Mouse (Mus musculus): ENCODE measurements around the gene Pecam1. TPM values are rescaled to one million over a fixed set of nuclear protein-coding genes. Genes with fewer than 3 reads are reported as not detected.
A peak's percentile ranks its signal among the peaks of the same experiment; 100 is the strongest.

Gene Pecam1
- polyA plus RNA-seq, 1 experiment from 2014 or later = 14.8 TPM

DNA sequence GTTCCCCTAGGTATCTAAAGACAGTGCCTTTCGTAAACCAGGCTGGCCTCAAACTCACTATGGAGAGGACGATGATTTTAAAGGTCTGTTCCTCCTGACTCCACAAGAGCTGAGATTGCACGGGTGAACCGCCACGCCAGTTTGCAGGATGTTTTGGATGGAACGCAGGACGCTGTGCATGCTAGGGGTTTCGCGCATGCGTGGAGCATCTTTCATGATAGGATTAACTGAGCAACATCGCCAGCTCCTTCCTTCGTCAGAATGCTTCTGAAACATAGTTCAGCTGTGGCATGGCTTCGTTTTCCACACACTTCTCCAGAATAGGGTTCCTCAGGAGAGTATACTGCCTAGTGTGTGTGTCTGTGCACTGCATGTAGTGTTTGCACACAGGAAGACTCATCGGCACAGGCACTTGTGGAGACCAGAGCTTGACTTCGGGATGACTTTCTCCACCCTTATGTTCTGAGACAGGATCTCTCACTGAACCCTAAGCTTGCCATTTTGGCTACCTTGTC is 26.8 kb downstream of the Pecam1 start:
- Histone ChIP-seq H3K9ac (no peak overlapping the region), H3K27ac (no peak overlapping the region), H3K4me1 (peaks cover 13% of the 10 kb centered on the region), H3K9me3 (no peaks in the 10 kb centered on the region), H3K4me3 (replicated peaks) (no peak overlapping the region), H3K4me2 (no peak overlapping the region), H3K27me3 (no peaks in the 10 kb centered on the region), H3K36me3 (replicated peaks) (no peaks in the 10 kb centered on the region)
- no peak for ATAC-seq (ENCODE audit: low FRiP score)
- 82% methylated on average over 15 of the region's 15 CpGs for WGBS

DNA sequence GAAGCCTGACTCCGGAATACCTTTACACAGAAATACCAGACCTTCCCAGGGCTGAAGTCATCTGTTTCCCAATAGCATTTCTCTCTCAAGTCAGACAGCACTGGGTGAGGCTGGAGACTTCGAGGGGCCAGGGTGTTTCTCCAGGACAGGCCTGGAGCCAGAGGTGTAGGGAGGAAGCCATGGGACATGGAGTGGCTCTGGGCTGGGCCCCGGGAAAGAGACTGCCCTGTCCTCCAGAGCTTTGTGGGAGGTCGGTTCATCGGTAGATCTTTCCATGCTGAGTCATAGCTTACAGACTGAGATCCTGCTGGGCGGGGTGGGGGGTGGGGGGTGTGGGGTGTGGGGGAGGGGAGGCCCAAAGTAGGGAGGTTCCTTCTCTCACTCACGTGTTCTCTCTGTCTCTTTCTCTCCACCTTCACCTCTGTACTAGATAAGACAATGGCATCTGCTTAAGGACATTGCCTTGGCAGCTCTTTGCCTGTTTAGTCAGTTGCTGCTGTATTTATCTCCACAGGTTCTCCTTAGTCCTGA is 27.5 kb downstream of the Pecam1 start:
- H3K4me1 ChIP-seq = peaks cover 10% of the 10 kb centered on the region
- H3K4me2 ChIP-seq = no peak overlapping the region
- no peak for ATAC-seq (ENCODE audit: low FRiP score)
- H3K4me3 ChIP-seq (replicated peaks) = no peak overlapping the region
- no peak overlapping the region for H3K27ac ChIP-seq
- no peaks in the 10 kb centered on the region for H3K27me3 ChIP-seq
- no peak overlapping the region for H3K9ac ChIP-seq
- H3K36me3 ChIP-seq (replicated peaks) = no peaks in the 10 kb centered on the region
- 36% methylated on average over 7 of the region's 7 CpGs for WGBS
- no peaks in the 10 kb centered on the region for H3K9me3 ChIP-seq

DNA sequence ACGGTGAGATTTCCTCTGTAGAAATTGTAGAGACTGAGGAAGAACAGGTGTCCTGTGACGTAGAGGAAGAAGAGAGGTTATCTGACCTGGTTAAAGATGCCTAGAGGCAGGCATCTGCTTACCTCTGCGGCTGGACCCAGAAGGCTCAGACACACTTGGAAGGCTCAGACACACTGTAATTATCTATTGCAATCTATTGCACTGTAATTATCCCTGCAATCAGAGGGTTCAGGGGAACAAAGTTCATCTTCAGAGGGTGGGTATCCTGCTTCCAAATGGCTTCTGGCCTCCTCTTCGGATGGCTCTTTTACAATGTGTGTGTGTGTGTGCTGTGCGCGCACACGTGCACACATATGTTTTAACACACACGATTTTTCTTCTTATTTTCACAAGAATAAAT is 30.0 kb downstream of the Pecam1 start:
- no peaks in the 10 kb centered on the region for H3K36me3 ChIP-seq (replicated peaks)

DNA sequence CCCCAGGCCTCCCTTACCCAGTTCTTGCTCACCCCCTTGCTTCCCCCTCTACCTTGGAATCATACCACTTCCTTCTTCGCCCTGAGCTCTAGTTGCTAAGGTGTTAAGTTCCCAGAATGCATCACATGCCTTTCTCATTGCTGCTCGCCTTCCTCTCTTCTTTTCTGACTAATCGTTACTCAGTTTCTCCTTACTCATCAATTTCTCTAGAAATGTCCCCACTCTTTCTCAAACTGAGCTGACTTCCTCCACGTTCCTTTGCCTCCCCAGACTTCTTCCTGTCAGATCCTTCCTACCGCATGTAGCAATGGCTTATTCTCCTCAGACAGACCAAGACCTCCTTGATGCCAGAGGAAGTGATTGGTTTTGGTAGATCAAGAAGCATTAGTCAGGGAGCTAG is 33.9 kb downstream of the Pecam1 start:
- H3K4me3 ChIP-seq (replicated peaks) = no peak overlapping the region
- H3K4me2 ChIP-seq = no peak overlapping the region
- H3K36me3 ChIP-seq (replicated peaks) = no peaks in the 10 kb centered on the region
- H3K27ac ChIP-seq = no peak overlapping the region
- no peaks in the 10 kb centered on the region for H3K4me1 ChIP-seq
- no peaks in the 10 kb centered on the region for H3K27me3 ChIP-seq
- no peak for ATAC-seq (ENCODE audit: low FRiP score)
- no peaks in the 10 kb centered on the region for H3K9me3 ChIP-seq
- no peak overlapping the region for H3K9ac ChIP-seq
- WGBS = 86% methylated on average over 5 of the region's 5 CpGs

More for the DNA sequence above, 30.0 kb downstream of the Pecam1 start:
- 88% methylated on average over 8 of the region's 8 CpGs for WGBS
- H3K4me2 ChIP-seq = no peak overlapping the region
- no peak overlapping the region for H3K27ac ChIP-seq
- peaks cover 5% of the 10 kb centered on the region for H3K4me1 ChIP-seq
- no peaks in the 10 kb centered on the region for H3K9me3 ChIP-seq
- no peak for ATAC-seq (ENCODE audit: low FRiP score)
- no peaks in the 10 kb centered on the region for H3K27me3 ChIP-seq
- H3K9ac ChIP-seq = no peak overlapping the region
- H3K4me3 ChIP-seq (replicated peaks) = no peak overlapping the region

DNA sequence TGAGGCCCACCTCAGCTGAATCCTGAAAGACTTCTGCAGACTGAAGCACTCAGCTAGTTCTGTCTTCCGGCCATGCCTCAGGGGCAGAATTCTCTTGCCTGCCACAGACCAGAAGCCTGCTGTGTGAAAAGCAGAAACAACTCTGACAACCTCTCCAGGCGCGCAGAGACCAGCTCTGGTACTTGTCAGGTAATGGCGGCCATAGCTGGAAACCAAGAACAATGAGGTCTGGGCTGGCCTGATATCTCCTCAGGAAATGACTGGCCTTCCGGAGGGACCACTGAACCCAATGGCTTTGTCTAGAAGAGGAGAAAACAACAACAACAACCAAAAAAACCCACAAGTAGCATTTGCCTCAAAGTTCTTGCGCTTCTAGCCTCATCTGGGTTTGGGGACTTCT is 35.4 kb downstream of the Pecam1 start:
- Histone ChIP-seq H3K27me3 (no peaks in the 10 kb centered on the region), H3K9ac (no peak overlapping the region), H3K36me3 (replicated peaks) (no peaks in the 10 kb centered on the region), H3K4me2 (no peak overlapping the region), H3K9me3 (no peaks in the 10 kb centered on the region), H3K27ac (peak overlapping the region; percentile 31; the same call in 1 of the 2 replicates), H3K4me1 (no peaks in the 10 kb centered on the region), H3K4me3 (replicated peaks) (no peak overlapping the region)
- 87% methylated on average over 6 of the region's 6 CpGs for WGBS
- ATAC-seq (ENCODE audit: low FRiP score) = no peak

DNA sequence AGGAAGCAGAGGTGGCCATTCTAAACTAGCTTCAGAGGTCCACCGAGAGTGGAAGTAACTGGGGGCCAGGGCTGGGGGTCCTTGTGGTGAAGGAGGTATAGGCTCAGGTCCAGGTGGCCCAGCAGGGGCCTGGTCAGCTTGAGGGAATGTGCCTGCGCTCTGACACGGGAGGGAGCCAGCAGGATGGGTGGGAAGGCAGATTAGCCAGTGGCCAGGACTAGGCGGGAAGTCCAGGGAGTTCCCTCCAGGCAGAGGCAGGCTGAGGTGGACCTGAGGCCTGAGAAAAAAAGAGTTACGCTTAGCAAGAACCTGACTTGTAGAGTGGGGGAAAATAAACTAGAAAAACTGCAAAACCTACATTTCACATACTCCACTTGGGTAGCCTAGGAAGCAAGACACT is 39.6 kb downstream of the Pecam1 start:
- no peaks in the 10 kb centered on the region for H3K36me3 ChIP-seq (replicated peaks)
- H3K9me3 ChIP-seq = no peaks in the 10 kb centered on the region
- ATAC-seq (ENCODE audit: low FRiP score) = no peak
- no peak overlapping the region for H3K4me2 ChIP-seq
- H3K4me3 ChIP-seq (replicated peaks) = no peak overlapping the region
- H3K27ac ChIP-seq = no peak overlapping the region
- H3K4me1 ChIP-seq = peaks cover 9% of the 10 kb centered on the region
- 80% methylated on average over 5 of the region's 5 CpGs for WGBS
- H3K9ac ChIP-seq = no peak overlapping the region
- no peaks in the 10 kb centered on the region for H3K27me3 ChIP-seq

DNA sequence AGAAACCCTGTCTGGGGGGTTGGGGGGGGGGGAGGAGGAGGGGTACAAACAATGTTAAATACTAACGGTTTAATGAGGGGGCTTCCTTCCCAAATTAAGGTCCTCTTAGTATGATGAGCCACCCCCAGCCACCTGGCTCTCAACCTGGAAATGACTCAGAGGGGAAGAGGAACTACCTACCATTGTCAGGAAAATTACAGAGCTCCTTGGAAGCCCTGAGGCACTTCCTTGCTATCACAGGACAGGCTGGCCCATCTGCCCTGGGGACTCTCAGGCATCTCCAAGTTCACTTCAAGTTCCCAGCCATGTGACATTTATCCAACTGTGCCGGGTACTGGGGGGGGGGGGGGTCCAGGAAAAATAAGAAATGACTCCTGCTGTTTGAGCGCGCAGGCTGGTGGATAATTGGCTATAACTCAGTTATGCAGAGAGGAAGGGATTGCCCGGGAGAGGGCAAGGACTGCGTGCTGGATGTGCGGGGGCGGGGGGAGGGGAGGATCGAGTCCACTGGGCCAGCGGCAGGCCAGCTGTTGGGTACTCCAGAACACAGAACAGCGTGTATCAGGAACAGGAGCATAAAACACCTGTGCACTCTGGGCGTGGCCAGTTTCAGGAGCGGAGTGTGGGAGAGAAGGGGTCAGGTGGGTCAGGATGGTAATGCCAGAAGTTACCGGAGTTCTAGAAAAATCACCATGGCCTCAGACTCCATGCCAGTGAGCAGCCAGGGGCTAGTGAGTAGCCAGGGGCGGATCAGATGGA is 41.0 kb downstream of the Pecam1 start:
- no peaks in the 10 kb centered on the region for H3K9me3 ChIP-seq
- ATAC-seq (ENCODE audit: low FRiP score) = no peak
- WGBS = 39% methylated on average over 15 of the region's 15 CpGs
- no peak overlapping the region for H3K27ac ChIP-seq
- no peak overlapping the region; the same call in 1 of the 2 replicates for H3K4me2 ChIP-seq
- H3K9ac ChIP-seq = no peak overlapping the region
- no peaks in the 10 kb centered on the region for H3K27me3 ChIP-seq
- no peak overlapping the region for H3K4me3 ChIP-seq (replicated peaks)
- H3K36me3 ChIP-seq (replicated peaks) = no peaks in the 10 kb centered on the region
- peaks cover 9% of the 10 kb centered on the region for H3K4me1 ChIP-seq

DNA sequence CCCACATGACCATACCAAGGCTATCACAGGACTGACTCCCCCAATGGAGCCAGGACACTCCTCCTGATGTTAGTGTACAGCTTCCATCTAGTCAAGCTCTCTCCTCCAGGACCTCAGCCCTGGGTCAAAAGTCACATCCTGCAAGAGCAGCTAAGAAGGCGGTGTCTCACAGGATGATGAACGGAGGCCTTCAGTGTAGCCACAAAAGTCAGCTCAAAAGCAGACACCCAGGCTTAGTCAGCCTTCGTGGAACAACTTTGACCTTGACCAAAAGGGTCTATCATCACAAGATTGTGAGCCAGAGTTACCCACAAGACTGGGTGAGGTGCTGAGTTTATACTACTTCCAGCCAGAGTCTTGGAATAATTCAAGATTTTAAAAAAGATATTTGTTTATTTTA is 42.6 kb downstream of the Pecam1 start:
- 82% methylated on average over 3 of the region's 3 CpGs for WGBS
- no peak overlapping the region for H3K4me3 ChIP-seq (replicated peaks)
- H3K9me3 ChIP-seq = no peaks in the 10 kb centered on the region
- peaks cover 9% of the 10 kb centered on the region for H3K4me1 ChIP-seq
- no peak overlapping the region for H3K27ac ChIP-seq
- H3K9ac ChIP-seq = no peak overlapping the region
- ATAC-seq (ENCODE audit: low FRiP score) = no peak
- no peaks in the 10 kb centered on the region for H3K36me3 ChIP-seq (replicated peaks)
- no peak overlapping the region for H3K4me2 ChIP-seq
- H3K27me3 ChIP-seq = no peaks in the 10 kb centered on the region

DNA sequence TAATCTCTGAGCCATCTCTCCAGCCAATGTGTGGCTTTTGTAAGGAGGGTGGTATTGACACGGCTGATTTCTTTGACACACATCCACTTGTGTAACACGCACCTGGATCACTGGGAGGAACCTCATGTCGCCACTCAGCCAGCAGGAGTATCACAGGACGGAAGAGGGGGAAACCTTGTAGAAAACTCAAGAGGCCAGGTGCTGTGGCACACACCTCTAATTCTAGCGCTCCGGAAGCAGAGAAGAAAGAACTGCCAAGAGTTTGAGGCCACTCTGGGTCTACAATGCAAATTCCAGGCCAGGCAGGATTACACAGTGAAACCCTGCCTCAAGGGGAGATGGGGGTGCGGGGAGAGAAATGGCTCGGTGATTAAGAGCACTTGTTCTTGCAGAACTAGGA is 43.3 kb downstream of the Pecam1 start:
- no peak for ATAC-seq (ENCODE audit: low FRiP score)
- 73% methylated on average over 8 of the region's 8 CpGs for WGBS
- H3K4me2 ChIP-seq = no peak overlapping the region

DNA sequence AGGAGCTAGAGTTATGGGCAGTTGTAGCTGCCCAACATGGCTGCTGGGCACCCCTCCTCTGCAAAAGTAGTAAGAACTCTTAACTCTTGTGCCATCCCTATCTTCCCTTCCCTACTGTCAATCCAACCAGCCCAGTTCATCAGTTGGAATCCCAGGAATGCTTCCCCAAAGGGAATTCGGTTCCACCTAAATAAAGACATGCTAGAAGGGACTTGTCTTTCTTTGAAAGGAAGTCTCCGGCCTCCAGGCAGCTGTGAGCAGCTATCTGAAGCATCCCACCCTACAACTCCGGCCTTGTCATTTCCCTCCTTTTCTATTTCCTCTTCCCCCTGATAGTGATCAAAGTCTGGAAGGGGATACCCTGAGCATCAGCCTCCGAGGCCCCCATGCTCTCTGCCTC is 44.2 kb downstream of the Pecam1 start:
- Histone ChIP-seq H3K9me3 (no peaks in the 10 kb centered on the region), H3K36me3 (replicated peaks) (no peaks in the 10 kb centered on the region), H3K9ac (no peak overlapping the region), H3K27ac (no peak overlapping the region), H3K4me3 (replicated peaks) (no peak overlapping the region), H3K4me2 (no peak overlapping the region), H3K27me3 (no peaks in the 10 kb centered on the region), H3K4me1 (peaks cover 9% of the 10 kb centered on the region)
- WGBS = 67% methylated on average over 4 of the region's 4 CpGs
- no peak for ATAC-seq (ENCODE audit: low FRiP score)

More for the DNA sequence above, 43.3 kb downstream of the Pecam1 start:
- Histone ChIP-seq H3K4me1 (peaks cover 9% of the 10 kb centered on the region), H3K9me3 (no peaks in the 10 kb centered on the region), H3K4me3 (replicated peaks) (no peak overlapping the region), H3K27me3 (no peaks in the 10 kb centered on the region), H3K9ac (no peak overlapping the region), H3K36me3 (replicated peaks) (no peaks in the 10 kb centered on the region), H3K27ac (no peak overlapping the region)

DNA sequence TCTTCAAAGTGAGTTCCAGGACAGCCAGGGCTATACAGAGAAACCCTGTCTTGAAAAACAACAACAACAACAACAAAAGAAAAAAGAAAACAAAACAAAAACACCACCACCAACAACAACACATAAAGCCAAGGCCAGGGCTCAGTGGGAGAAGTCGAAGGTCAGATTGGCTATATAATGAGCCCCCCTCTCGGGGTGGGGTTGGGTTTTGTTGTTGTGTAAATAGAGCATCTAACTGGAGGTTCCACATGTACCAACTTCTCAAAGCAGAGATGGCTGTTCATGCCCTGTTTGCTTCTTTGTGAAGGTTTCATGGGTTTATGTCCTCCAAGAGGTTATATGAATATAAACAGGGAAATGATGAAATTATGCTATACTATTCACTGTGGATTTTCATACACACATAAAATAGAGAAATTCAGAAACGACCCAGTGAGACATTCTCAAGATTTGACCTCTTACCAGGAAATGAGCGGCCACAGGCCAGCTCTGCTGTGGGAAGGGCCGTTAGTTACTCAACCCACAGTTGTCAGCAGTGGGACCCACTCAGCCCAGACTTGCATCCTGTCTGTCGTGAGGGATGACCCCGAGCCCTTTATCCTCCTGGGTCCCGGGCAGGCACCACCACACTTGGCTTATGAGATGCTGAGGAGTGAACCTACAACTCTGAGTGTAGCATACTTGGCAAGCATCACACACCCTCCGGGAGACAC is 45.9 kb downstream of the Pecam1 start:
- Histone ChIP-seq H3K9me3 (no peaks in the 10 kb centered on the region), H3K36me3 (replicated peaks) (no peaks in the 10 kb centered on the region), H3K27ac (no peak overlapping the region), H3K4me2 (no peak overlapping the region), H3K4me1 (peaks cover 5% of the 10 kb centered on the region), H3K9ac (no peak overlapping the region), H3K4me3 (replicated peaks) (no peak overlapping the region), H3K27me3 (no peaks in the 10 kb centered on the region)
- no peak for ATAC-seq (ENCODE audit: low FRiP score)
- 80% methylated on average over 9 of the region's 9 CpGs for WGBS

DNA sequence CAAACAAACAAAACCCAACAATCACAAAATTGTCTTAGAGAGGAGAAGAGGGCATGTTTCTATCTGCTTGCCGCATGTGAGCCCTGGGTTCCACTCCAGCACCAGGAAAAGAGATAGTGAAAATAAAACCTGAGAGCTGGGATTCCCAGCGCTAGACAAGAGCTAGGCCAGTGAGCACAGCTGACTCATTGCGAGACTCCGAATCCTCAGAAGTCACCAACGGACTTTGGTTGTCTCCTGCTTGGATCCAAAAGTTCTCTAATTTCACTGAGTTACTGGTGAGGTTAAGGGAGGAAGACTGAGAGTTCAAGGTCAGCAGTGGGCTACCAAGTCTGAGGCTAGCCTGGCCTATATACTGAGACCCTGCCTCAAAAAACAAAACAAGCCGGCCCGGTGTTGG is 46.5 kb downstream of the Pecam1 start:
- Histone ChIP-seq H3K9me3 (no peaks in the 10 kb centered on the region), H3K36me3 (replicated peaks) (no peaks in the 10 kb centered on the region), H3K4me3 (replicated peaks) (no peak overlapping the region), H3K9ac (no peak overlapping the region), H3K27ac (no peak overlapping the region), H3K27me3 (no peaks in the 10 kb centered on the region), H3K4me2 (no peak overlapping the region), H3K4me1 (no peaks in the 10 kb centered on the region)
- WGBS = 88% methylated on average over 7 of the region's 7 CpGs
- ATAC-seq (ENCODE audit: low FRiP score) = no peak
